Mouse (Mus musculus) heart, embryonic 11.5 days (tissue): ENCODE measurements at regions not wholly inside any gene's neighbourhood (a gene's known extent, or its start where the extent isn't known, plus 50 kb on each side); places are given as distances from the start of the nearest gene placed in this dataset.

ENCODE experiments used
- ATAC-seq: fragments of 200-750 bp; cut with Nextera tagmentation; replicated peaks from 2 replicates; pipeline ENCODE4 v1.8.0; 2017; ENCODE audit warnings: moderate library complexity; ENCODE audit not compliant: insufficient number of reproducible peaks, low FRiP score, low TSS enrichment
- H3K27ac ChIP-seq: fragments of 300-500 bp; sonication (generic); 2 replicates; pipeline ENCODE4 v1.5.1; 2014; ENCODE audit warnings: mild to moderate bottlenecking, low read depth, low read length
- H3K27me3 ChIP-seq: fragments of 300-500 bp; sonication (generic); 2 replicates; pipeline ENCODE4 v1.6.1; 2014; ENCODE audit warnings: mild to moderate bottlenecking, low read length, mixed read lengths; ENCODE audit not compliant: control insufficient read depth, insufficient read depth
- H3K36me3 ChIP-seq: fragments of 300-500 bp; sonication (generic); 2 replicates; pipeline ENCODE4 v1.6.1; 2014; ENCODE audit warnings: mild to moderate bottlenecking, low read length, moderate library complexity, mixed read lengths; ENCODE audit not compliant: control insufficient read depth, insufficient read depth
- H3K4me1 ChIP-seq: fragments of 300-500 bp; sonication (generic); 2 replicates; pipeline ENCODE4 v1.6.1; 2014; ENCODE audit warnings: low read length; ENCODE audit not compliant: control insufficient read depth, insufficient read depth
- H3K4me2 ChIP-seq: fragments of 300-500 bp; sonication (generic); 2 replicates; pipeline ENCODE4 v1.6.1; 2014; ENCODE audit warnings: mild to moderate bottlenecking, moderate library complexity
- H3K4me3 ChIP-seq: fragments of 300-500 bp; sonication (generic); 2 replicates; pipeline ENCODE4 v1.5.1; 2014; ENCODE audit warnings: low read depth, low read length
- H3K9ac ChIP-seq: fragments of 300-500 bp; sonication (generic); 2 replicates; pipeline ENCODE4 v1.6.1; 2014; ENCODE audit warnings: mild to moderate bottlenecking, low read depth, low read length, moderate library complexity
- H3K9me3 ChIP-seq: fragments of 300-500 bp; sonication (generic); replicated peaks from 2 replicates; pipeline ENCODE4 v1.6.1; 2016; ENCODE audit warnings: low read length; ENCODE audit not compliant: control insufficient read depth
- WGBS: fragments of 180-500 bp; shearing (Covaris S2); extraction: QIAGEN DNeasy Blood & Tissue Kit; methylation state at CpG from one replicate; pipeline ENCODE4 v1.1.7; 2014; ENCODE audit not compliant: insufficient replicate concordance; 5-methylcytosine and 5-hydroxymethylcytosine counted together

- no peak for ATAC-seq
- Histone ChIP-seq H3K9ac (no peak overlapping the region), H3K4me1 (peaks cover 52% of the 10 kb centered on the region), H3K4me3 (no peak overlapping the region), H3K36me3 (no peaks in the 10 kb centered on the region), H3K9me3 (no peaks in the 10 kb centered on the region), H3K27me3 (no peaks in the 10 kb centered on the region), H3K4me2 (no peak overlapping the region), H3K27ac (no peak overlapping the region; the same call in none of the 2 replicates)
- 70% methylated on average over 19 of the region's 19 CpGs for WGBS
Measured at GRCm38 (mm10) chr15:59201894-59202670, 313.0 kb downstream of the Gm49356 start.

GRCm38 (mm10) chr15:59203097-59203849 lies 314.2 kb downstream of the Gm49356 start:
- Histone ChIP-seq H3K9me3 (no peaks in the 10 kb centered on the region), H3K4me2 (no peak overlapping the region), H3K27ac (no peak overlapping the region), H3K27me3 (no peaks in the 10 kb centered on the region), H3K4me3 (no peak overlapping the region), H3K36me3 (no peaks in the 10 kb centered on the region), H3K4me1 (peaks cover 42% of the 10 kb centered on the region), H3K9ac (no peak overlapping the region)
- WGBS: 62% methylated on average over 17 of the region's 17 CpGs
- ATAC-seq: no peak

- ATAC-seq: no peak
- H3K9me3 ChIP-seq: no peaks in the 10 kb centered on the region
- no peak overlapping the region; the same call in 1 of the 2 replicates for H3K27ac ChIP-seq
- H3K9ac ChIP-seq: no peak overlapping the region
- H3K4me3 ChIP-seq: no peak overlapping the region
- H3K36me3 ChIP-seq: no peaks in the 10 kb centered on the region
- 56% methylated on average over 17 of the region's 17 CpGs for WGBS
- peaks cover 35% of the 10 kb centered on the region for H3K4me1 ChIP-seq
- no peaks in the 10 kb centered on the region for H3K27me3 ChIP-seq
- no peak overlapping the region for H3K4me2 ChIP-seq
Measured at GRCm38 (mm10) chr15:59203850-59204625, 314.9 kb downstream of the Gm49356 start.

- H3K9ac ChIP-seq: no peak overlapping the region
- peak overlapping the region; percentile 55; the same call in 1 of the 2 replicates for H3K27ac ChIP-seq
- no peak overlapping the region for H3K4me2 ChIP-seq
- H3K4me3 ChIP-seq: no peak overlapping the region
- H3K36me3 ChIP-seq: no peaks in the 10 kb centered on the region
- H3K27me3 ChIP-seq: no peaks in the 10 kb centered on the region
- H3K4me1 ChIP-seq: peaks cover 32% of the 10 kb centered on the region
- 81% methylated on average over 3 of the region's 3 CpGs for WGBS
- ATAC-seq: no peak
- no peaks in the 10 kb centered on the region for H3K9me3 ChIP-seq
Measured at GRCm38 (mm10) chr15:59205091-59205490, 316.0 kb downstream of the Gm49356 start.

- Histone ChIP-seq H3K4me1 (peaks cover 32% of the 10 kb centered on the region), H3K4me3 (no peak overlapping the region), H3K36me3 (no peaks in the 10 kb centered on the region), H3K27ac (peak overlapping the region; percentile 55; the same call in 1 of the 2 replicates), H3K4me2 (no peak overlapping the region), H3K9me3 (no peaks in the 10 kb centered on the region), H3K9ac (no peak overlapping the region), H3K27me3 (no peaks in the 10 kb centered on the region)
- 52% methylated on average over 7 of the region's 7 CpGs for WGBS
- peak; percentile 51 for ATAC-seq
Measured at GRCm38 (mm10) chr15:59205544-59205943, 316.4 kb downstream of the Gm49356 start.

GRCm38 (mm10) chr15:59206636-59207035 lies 317.5 kb downstream of the Gm49356 start:
- H3K4me3 ChIP-seq: no peak overlapping the region

GRCm38 (mm10) chr15:59207976-59208375 lies 318.9 kb downstream of the Gm49356 start:
- 45% methylated on average over 4 of the region's 4 CpGs for WGBS
- Histone ChIP-seq H3K27me3 (no peaks in the 10 kb centered on the region), H3K27ac (no peak overlapping the region), H3K9ac (no peak overlapping the region), H3K9me3 (no peaks in the 10 kb centered on the region), H3K4me3 (no peak overlapping the region), H3K4me1 (peaks cover 14% of the 10 kb centered on the region), H3K4me2 (no peak overlapping the region), H3K36me3 (no peaks in the 10 kb centered on the region)
- no peak for ATAC-seq

More at GRCm38 (mm10) chr15:59206636-59207035, 317.5 kb downstream of the Gm49356 start:
- H3K27me3 ChIP-seq: no peaks in the 10 kb centered on the region
- no peak overlapping the region for H3K27ac ChIP-seq
- H3K9me3 ChIP-seq: no peaks in the 10 kb centered on the region
- H3K36me3 ChIP-seq: no peaks in the 10 kb centered on the region
- H3K4me2 ChIP-seq: no peak overlapping the region
- no peak overlapping the region for H3K9ac ChIP-seq
- H3K4me1 ChIP-seq: peaks cover 24% of the 10 kb centered on the region
- no peak for ATAC-seq
- 76% methylated on average over 7 of the region's 7 CpGs for WGBS

- Histone ChIP-seq H3K9me3 (no peaks in the 10 kb centered on the region), H3K4me2 (no peak overlapping the region), H3K4me1 (no peaks in the 10 kb centered on the region), H3K9ac (no peak overlapping the region), H3K27ac (no peak overlapping the region), H3K4me3 (no peak overlapping the region), H3K27me3 (no peaks in the 10 kb centered on the region), H3K36me3 (no peaks in the 10 kb centered on the region)
- 62% methylated on average over 3 of the region's 3 CpGs for WGBS
- no peak for ATAC-seq
Measured at GRCm38 (mm10) chr15:59212362-59212761, 323.3 kb downstream of the Gm49356 start.
